Mouse (Mus musculus) heart, adult 18-20 months (tissue): ENCODE results near the gene Tomm34. TPM values are rescaled to one million over a fixed set of nuclear protein-coding genes. Genes with fewer than 3 reads are reported as not detected.

ENCODE experiments used
- DNase-seq, 2 experiments: peaks; one replicate each; pipeline ENCODE4 v3.0.0; 2021 to 2022; ENCODE audit warnings: mixed read lengths in 1 of 2
- long read RNA-seq, 2 experiments: library from polyadenylated mRNA; stranded (forward); transcript quantifications; one replicate each; pipeline ENCODE4 v2.0.0; 2021
- total RNA-seq, 2 experiments: library from RNA; stranded (reverse); gene quantifications; 2 replicates each; pipeline ENCODE4 v1.2.3; 2021

Tomm34 gene
- 10 to 100 TPM; 21.6 to 21.7 TPM for total RNA-seq
- long read RNA-seq, experiment 1, transcript Tomm34-202 (7 exons, 1,923 nt), result major isoform, 23 of 29 reads
- long read RNA-seq, experiment 1, partial matches to known transcripts, result 2 of 29 reads
- long read RNA-seq, experiment 1, other reads (novel, unspliced or antisense), result 2 of 29 reads
- long read RNA-seq, experiment 2, transcript Tomm34-202 (7 exons, 1,923 nt), result major isoform, 10 of 12 reads
- long read RNA-seq, experiment 2, partial matches to known transcripts, result 0 of 12 reads
- long read RNA-seq, experiment 2, other reads (novel, unspliced or antisense), result 2 of 12 reads

DNA sequence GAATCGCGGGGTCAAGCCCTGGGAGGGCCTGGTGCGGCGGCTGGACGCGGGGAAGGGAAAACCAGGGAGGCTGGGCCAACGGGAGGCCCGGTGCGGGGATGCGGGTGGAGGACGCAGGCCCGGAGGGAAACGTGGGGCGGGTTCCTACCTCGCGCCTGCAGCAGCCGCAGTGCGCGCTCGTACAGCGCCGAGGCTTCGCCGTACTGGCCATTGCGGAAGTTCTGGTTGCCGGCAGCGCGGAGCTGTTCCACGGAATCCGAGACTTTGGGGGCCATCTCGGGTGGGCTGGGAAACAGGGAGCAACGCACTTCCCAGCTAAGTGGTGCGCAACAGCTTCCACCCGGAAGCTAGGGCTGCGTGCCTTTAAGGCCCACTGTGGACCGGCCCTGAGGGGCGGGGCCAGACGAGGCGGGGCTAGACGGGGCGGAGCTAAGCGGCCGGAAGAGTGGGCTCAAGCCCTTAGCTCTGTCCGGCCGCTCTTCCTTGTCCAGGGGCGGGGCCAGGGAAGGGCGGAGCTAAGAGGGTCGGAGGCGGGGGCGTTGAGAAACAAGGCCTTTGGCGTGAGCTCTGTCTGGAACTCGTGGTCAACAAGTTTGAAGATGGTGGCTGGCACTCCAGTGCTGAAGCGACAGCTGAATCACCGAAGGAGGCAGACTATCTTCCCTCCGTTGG is at the start of gene Tomm34:
Tomm34 (minus strand) TSS at position 405 of the 672 bp plus-strand sequence.
- peak; percentile 97 to 98 for DNase-seq

- no peak for DNase-seq
Observed at GRCm38 (mm10) chr2:164119503-164119902, 48.5 kb upstream of the Tomm34 start.

- no peak for DNase-seq
Observed at GRCm38 (mm10) chr2:164115531-164115930, 44.6 kb upstream of the Tomm34 start.

- DNase-seq, result peak in 1 of 2 experiments; percentile 22
Observed at GRCm38 (mm10) chr2:164114051-164114450, 43.1 kb upstream of the Tomm34 start.

DNA sequence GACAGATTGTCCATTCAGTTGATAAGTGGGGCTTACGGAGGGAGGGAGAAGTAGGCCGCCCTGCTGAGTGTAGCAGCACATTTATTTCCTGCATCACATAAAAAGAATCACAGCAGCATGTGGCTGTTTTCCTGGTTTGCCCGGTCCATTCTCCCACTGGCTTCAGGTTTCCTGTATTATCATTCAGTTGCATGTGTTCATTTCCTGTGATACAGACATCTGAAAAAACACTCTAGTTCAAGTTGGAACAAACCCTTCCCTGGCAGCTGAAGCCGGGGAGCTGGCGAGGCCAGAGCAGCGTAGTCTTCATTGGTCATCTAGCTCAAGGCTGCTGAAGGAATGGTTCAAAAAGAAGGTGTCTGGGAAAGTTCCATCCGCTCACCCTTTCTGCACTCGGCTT is 40.6 kb upstream of the Tomm34 start:
- DNase-seq, result peak; percentile 16 to 38

GRCm38 (mm10) chr2:164108501-164108900 is 37.5 kb upstream of the Tomm34 start:
- no peak for DNase-seq

DNA sequence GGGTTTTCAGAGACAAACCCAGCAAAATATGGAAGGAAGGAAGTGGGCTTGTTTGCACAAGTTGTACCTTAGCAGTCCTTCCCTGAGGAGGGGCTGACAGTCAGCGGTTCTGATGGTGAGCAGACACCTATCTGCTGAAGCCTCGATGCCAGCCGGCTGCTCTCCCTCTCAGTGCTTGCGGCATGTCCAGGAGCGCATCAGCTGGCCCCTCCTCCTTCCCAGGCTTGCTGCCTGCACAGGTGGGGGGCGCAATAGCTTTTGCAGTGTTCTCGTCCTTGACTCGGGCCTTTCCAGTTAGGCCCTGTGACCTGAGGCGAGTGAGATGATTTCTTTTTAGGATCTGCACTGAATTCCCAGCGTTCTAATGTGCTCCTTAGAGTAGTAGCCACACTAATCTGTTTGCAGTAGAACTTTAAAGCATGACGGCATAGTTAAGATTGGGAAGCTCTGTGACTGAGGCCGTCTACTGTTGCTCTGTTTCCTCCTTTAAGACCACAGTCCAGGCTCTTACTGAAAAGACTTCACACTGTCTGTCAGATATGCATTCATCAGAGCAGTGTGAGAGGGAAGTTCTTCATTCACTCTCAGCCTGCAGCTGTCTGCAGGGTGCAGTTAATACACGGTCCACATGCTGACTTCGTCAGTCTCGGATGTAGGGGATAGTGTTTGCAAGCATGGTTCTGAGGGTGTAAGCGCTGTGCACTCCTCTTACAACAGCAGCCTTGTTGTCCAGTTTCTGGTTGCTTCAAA is 36.3 kb upstream of the Tomm34 start:
- DNase-seq, result no peak

DNA sequence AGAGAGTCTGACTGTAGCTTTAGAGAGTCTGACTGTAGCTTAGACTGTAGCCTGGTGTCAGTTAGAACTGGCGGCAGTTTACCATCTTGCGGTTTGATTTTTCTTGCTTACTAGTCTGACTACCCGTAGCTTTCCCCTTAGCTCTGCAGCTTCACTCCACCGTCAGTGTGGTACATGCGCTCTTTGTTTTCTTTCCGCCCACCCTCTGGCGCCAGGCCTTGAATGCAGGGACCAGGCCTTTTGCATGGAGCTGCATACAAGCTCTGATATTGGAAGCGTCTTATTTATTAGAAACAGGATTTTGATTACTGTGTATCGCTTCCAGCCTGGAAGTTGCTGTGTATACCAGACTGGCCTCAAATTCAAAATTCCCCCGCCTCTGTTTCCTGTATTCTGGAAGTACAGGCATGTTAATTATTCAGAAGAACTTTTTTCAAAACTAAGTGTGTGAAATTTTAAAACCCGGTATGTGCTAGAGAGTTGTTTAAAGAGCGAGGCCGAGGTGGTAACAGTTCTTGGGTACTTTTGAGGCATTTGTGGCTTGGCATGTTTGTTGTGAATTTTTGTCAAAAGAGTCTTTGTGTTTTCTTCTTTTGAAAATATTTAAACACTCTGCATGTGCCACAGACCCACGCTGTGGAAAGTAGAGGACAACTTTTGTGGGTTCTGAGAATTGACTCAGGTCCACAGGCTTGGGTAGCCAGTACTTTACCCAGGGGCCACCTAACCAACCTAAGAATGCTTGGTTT is 35.5 kb upstream of the Tomm34 start:
- no peak for DNase-seq

GRCm38 (mm10) chr2:164103501-164103900 is 32.5 kb upstream of the Tomm34 start:
- DNase-seq, result peak; percentile 39 to 85

GRCm38 (mm10) chr2:164102366-164102765 is 31.4 kb upstream of the Tomm34 start:
- DNase-seq, result no peak

DNA sequence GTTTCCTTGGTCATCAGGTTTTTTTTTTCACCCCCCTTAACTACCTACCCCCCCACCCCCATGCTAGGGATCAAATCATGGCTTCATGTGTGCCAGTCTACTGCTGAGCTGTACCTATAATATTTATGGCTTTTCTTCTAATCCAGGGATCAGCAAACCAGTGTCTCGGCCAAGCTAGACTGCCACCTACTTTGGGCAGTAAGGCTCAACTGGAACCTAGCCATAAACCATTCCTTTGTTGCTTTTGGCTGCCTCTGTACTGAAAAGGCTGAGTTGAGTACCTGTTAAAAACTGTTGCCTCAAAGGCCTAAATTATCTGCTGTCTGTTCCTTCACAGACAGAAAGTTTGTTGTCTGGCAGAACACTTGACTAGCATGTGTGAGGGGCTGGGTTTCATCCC is 31.0 kb upstream of the Tomm34 start:
- DNase-seq, result no peak

DNA sequence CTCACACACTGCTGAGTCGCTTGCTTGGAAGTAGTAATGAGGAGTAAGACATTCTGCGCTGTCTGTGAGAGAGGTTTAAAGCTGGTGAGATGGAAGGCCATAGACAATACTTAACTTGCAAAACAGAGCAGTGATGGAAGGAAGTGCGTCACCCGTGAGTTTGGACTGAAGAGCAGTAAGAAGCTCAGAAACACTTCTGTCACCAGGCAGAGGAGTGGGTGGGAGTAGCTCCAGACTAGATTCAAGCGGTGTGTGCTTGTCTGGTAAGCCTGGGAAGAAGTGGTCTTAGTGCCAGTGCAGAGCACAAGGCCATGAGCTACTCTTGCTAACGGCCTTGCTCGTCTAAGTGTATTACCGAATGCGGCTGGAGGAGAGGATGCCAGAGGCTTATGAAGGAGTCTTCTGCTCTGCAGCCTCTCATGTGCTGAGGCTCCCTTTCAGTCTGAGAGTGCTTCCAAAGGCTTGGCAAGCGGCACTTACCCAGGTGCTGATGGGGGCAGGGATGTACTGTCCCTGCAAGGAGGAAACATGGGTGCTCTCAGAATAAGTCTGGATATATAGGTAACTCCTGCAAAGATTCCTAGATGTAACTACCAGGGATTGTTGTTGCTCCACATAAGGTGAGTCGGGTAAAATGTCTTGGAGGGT is 27.8 kb upstream of the Tomm34 start:
- DNase-seq, result no peak

DNA sequence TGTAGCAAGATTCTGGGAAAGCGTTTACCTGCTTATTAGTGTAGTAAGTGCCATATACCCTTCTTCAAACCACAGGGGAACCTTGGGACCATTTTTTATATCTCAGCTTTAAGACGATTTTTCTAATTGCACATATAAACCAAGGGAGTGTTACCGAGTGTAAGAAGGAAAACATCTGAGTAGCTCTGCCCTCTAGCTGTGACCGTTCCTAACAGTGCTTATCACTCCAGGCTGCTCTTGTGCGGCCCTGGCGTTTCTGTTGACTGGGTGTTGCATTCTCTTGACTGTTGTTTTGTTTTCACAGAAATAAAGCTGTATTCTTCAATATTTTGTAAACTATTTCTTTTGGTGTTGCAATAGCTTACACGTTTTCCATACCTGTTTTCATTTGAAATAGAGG is 23.2 kb upstream of the Tomm34 start:
- DNase-seq, result no peak

DNA sequence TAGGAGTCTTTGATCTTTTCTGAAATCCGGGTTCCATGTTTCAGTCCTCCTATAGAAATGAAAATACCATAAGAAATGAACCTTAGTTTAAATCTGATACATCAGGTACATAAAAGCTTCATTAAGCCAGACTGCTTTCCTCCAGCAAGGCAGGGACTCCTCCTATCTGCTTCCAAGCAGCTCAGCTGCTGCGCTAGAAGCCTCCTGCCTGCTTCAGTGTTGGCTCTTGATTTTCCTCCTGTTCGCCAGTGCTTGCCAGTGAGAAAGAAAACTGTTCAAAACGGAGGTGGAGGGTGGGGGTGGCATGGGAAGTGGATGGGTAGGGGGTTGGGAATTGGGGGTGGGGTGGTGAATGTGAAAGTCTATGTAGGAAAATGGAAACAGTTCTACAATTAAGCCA is 18.5 kb upstream of the Tomm34 start:
- DNase-seq, result no peak

GRCm38 (mm10) chr2:164087416-164088017 is 16.5 kb upstream of the Tomm34 start:
- DNase-seq, result no peak

GRCm38 (mm10) chr2:164084342-164084700 is 13.4 kb upstream of the Tomm34 start:
- DNase-seq, result no peak

GRCm38 (mm10) chr2:164083609-164084341 is 12.8 kb upstream of the Tomm34 start:
- peak in 1 of 2 experiments; percentile 73 for DNase-seq

GRCm38 (mm10) chr2:164082175-164082574 is 11.2 kb upstream of the Tomm34 start:
- no peak for DNase-seq

DNA sequence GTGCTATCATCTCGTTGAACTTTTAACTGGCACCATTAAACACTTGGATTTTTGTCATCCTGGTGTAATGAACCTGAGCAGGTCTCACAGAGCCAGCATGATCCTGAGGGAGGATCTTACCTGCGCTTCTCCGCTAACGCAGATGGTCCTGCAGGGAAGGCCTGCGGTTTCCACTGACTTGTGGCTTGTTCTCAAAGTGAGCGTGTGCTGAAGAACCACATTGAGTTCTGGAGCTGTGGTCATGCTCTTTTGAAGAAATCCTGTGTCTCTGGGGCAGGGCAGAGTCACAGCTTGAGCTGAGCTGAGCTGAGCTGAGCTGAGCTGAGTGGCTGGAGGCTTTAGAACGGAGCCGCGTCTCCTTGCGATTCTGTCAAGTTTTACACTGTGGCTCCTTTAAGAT is 10.6 kb upstream of the Tomm34 start:
- no peak for DNase-seq

DNA sequence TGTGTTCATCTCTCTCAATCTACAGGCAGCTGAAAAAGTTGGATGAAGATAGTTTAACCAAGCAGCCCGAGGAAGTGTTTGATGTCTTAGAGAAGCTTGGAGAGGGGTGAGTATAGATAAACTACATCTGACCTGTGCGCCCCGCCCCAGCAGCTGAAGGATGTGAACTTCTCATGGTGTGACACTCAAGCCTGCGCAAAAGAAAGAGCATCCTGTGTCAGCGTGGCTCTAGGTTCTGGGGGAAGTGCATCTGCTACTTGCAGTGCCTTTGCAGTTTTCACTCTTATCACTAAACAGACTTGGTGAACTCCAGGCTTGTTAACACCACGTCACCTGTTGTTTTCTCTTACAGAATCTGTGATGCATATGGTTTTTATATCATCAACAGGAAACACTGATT is 8.5 kb upstream of the Tomm34 start:
- no peak for DNase-seq

DNA sequence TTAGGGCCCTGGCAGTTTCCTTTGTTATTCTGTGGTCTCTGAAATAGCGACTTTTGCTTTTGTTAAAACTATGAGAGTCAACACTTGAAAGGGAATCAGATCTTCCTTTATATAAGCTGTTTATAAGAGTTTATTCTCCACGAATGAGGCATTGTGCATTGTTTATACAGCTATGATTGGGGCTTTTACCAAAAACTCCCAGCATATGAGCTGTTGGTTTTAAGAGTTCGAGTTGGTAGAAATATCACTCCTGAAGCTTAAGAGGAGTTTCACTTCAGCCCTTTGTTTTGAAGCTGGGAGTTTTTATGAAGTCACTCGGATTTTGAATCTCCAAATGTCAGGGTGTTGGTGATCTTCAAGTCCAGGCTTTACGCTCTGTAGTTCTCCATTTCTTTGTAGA is 6.9 kb upstream of the Tomm34 start:
- DNase-seq, result no peak
